Mouse (Mus musculus) lung, embryonic 15.5 days (tissue): Measurements from ENCODE around the gene S100a14. TPM values are rescaled to one million over a fixed set of nuclear protein-coding genes. Genes with fewer than 3 reads are reported as not detected.

ENCODE experiments used
- ATAC-seq: fragments of 200-750 bp; cut with Nextera tagmentation; 2 replicates; pipeline ENCODE4 v1.8.0; 2017; ENCODE audit warnings: moderate number of reproducible peaks, borderline replicate concordance; ENCODE audit not compliant: low FRiP score, low TSS enrichment; ENCODE audit errors: extremely low read depth
- H3K27ac ChIP-seq: fragments of 300-500 bp; sonication (generic); 2 replicates; pipeline ENCODE4 v1.5.1; 2015; ENCODE audit warnings: moderate library complexity, mild to moderate bottlenecking, inconsistent platforms
- H3K27me3 ChIP-seq: fragments of 300-500 bp; sonication (generic); 2 replicates; pipeline ENCODE4 v1.6.1; 2015; ENCODE audit warnings: inconsistent platforms
- H3K36me3 ChIP-seq: fragments of 300-500 bp; sonication (generic); 2 replicates; pipeline ENCODE4 v1.6.1; 2015; ENCODE audit warnings: inconsistent platforms
- H3K4me1 ChIP-seq: fragments of 300-500 bp; sonication (generic); 2 replicates; pipeline ENCODE4 v1.6.1; 2015; ENCODE audit warnings: inconsistent platforms
- H3K4me2 ChIP-seq: fragments of 300-500 bp; sonication (generic); 2 replicates; pipeline ENCODE4 v1.6.1; 2015; ENCODE audit warnings: inconsistent platforms, mild to moderate bottlenecking, moderate library complexity
- H3K4me3 ChIP-seq: fragments of 300-500 bp; sonication (generic); 2 replicates; pipeline ENCODE4 v1.5.1; 2015; ENCODE audit warnings: mild to moderate bottlenecking, inconsistent platforms
- H3K9ac ChIP-seq: fragments of 300-500 bp; sonication (generic); 2 replicates; pipeline ENCODE4 v1.6.1; 2015; ENCODE audit warnings: inconsistent platforms
- H3K9me3 ChIP-seq: fragments of 300-500 bp; sonication (generic); 2 replicates; pipeline ENCODE4 v1.6.1; 2016; ENCODE audit warnings: inconsistent platforms
- WGBS: fragments of 180-500 bp; shearing (Covaris S2); methylation state at CpG from one replicate; pipeline ENCODE4 v1.1.7; 2015; 5-methylcytosine and 5-hydroxymethylcytosine counted together
- polyA plus RNA-seq: library from polyadenylated mRNA; unstranded; fragments of >200 nt; fragmentation: Nextera tagmentation; extraction: Ambion mirVana; gene quantifications from 2 replicates; pipeline ENCODE4 v1.2.1, GENCODE M21; 2015

Gene S100a14
- polyA plus RNA-seq, 1 experiment from 2014 or later, result 12.6 TPM

DNA sequence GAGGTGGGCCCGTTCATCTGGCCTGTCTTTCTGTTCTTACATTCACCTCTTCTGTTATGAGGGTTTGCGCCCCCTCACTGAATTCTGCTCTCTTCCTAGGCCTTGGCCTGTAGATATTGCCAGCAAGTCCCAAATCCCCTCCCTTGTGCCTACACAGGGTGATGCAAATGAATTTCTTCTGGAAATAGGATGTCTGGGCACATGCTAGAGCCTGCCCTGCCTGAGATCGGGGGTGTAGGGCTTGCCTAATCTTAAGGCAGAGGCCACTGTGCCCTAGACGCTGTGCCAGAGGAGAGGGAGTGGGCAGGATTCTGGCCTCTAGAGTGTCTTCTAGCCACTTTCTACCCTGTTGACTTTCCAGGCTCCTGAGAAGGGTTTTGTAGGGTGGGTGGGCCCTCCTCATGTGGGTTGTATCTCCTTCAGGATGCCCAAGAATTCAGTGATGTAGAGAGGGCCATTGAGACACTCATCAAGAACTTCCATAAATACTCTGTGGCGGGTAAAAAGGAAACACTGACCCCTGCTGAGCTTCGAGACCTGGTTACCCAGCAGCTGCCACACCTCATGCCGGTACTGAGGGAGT lies 726 bp downstream of the S100a14 start:
- Histone ChIP-seq H3K27ac (no peak overlapping the region), H3K9me3 (no peaks in the 10 kb centered on the region), H3K9ac (no peak overlapping the region), H3K36me3 (no peaks in the 10 kb centered on the region), H3K4me1 (peaks cover 15% of the 10 kb centered on the region), H3K4me3 (no peak overlapping the region), H3K27me3 (no peaks in the 10 kb centered on the region), H3K4me2 (peak overlapping the region; percentile 14; the same call in 1 of the 2 replicates)
- no peak for ATAC-seq
- 75% methylated on average over 7 of the region's 7 CpGs for WGBS

DNA sequence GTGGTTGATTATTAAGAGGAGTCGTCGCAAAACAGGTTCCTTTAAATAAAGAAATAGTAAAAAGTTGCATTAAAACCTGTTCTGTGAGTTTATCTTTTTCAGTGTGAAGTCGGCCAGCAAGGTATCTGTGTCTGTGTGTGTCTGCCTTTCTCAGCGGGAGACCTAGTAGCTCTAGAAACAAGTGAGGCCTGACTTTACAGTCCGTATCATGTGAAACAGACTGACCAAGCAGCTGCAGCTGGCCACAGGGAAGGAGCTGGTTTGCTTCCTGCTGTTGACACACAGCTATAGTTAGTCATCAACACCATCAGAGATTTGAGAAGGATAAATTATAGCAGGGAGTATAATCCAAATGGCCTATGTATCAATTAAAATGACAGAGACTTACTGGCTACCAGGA lies 5.1 kb downstream of the S100a14 start:
- no peaks in the 10 kb centered on the region for H3K9me3 ChIP-seq
- no peaks in the 10 kb centered on the region for H3K36me3 ChIP-seq
- H3K9ac ChIP-seq, result no peak overlapping the region
- ATAC-seq, result no peak
- no peak overlapping the region for H3K4me2 ChIP-seq
- WGBS, result 59% methylated on average over 5 of the region's 5 CpGs
- peaks cover 2% of the 10 kb centered on the region; the same call in 1 of the 2 replicates for H3K4me1 ChIP-seq
- H3K4me3 ChIP-seq, result no peak overlapping the region
- no peak overlapping the region for H3K27ac ChIP-seq
- no peaks in the 10 kb centered on the region for H3K27me3 ChIP-seq

DNA sequence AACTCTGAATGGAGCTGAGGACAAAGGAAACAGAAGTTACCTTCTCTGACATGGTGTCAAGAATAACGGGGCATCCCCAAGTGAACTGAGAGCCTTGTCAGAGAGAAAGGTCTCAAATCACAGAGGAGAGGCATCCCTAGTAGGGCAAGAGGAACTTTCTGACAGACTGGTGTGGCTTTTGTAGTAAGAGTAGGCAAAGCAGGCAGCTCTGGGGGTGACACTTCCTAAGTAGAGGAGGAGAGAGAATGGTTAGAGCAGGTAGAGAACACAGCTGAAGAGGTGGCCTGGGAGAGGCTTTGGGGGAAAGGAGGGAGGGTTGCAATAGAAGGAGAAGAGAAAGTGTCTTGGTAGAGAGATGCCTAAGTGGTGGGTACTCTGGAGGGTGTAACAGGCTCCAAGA lies 8.8 kb downstream of the S100a14 start:
- WGBS, result 63% methylated on average over 1 of the region's 1 CpGs
- no peak overlapping the region for H3K9ac ChIP-seq
- ATAC-seq, result no peak

DNA sequence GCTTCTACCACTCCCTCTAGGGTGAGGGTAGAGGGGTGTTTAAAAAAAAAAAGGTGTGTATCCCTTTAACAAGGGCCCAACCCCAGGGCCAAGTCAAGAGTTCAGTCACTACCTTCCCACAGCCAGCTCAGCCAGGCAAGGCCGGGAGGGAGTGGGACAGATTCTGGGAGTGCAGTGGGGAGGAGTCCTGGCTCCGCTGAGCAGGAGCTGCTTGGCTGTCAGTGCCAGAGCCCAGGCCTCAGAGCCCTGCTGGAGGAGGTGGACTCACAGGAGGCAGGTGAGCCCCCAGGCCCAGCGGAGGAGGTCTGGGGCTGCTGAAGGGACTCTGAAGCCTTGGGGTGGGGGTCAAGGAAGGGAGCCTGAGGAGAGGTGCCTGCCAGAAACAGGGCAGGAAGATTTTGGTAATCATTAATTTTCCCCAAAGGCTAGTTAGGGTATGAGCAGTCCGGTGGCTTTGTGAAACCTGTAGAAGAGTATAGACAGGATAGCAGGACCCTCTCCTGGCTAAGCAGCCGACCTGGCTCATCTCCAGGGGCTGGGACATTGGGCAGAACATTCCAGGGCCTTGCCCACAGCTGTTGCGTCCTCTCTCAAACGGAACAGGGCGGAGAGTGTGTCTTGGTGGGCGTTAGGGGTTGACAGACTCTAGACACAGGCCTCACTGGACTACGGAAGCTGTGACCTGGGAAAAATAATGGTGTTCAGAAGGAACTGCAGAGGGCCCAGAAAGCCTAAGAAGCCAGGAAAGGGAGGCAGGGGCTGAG lies 10.7 kb downstream of the S100a14 start, which contains the start of gene S100a16:
Gene S100a16 (plus strand): TSS at position 114 of the 764 bp plus-strand sequence.
- peak within 1 kb of the TSS; percentile 16; the same call in 1 of the 2 replicates for H3K9ac ChIP-seq
- peak; percentile 87 for ATAC-seq

More for the DNA sequence above, 8.8 kb downstream of the S100a14 start:
- H3K36me3 ChIP-seq, result no peaks in the 10 kb centered on the region
- 0 out of 2 replicates have a peak, but pooled peaks cover 9% of the 10 kb centered on the region for H3K4me1 ChIP-seq
- no peak overlapping the region for H3K4me3 ChIP-seq
- H3K9me3 ChIP-seq, result no peaks in the 10 kb centered on the region
- no peak overlapping the region for H3K27ac ChIP-seq
- H3K4me2 ChIP-seq, result no peak overlapping the region
- H3K27me3 ChIP-seq, result no peaks in the 10 kb centered on the region

DNA sequence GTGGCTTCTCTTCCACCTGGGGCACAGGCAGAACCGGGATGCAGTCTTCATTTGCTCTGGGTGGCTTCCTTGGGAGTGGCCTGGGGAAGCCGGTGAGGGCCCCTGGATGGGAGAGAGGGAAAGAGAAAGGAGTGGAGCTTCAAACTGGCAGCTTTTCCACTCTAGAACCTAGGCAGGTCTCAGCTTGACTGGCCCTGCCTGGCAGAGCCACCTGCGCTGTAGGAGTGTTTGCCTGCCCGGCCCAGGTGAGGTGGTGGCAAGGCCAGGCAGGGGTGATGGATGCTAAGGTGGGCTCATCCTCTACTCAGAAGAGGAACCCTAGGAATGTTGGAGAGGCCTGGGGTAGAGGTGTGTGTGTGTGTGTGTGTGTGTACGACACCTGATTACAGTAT lies 11.2 kb downstream of the S100a14 start:
- peak overlapping the region; percentile 20 for H3K4me3 ChIP-seq
- WGBS, result 60% methylated on average over 5 of the region's 5 CpGs

More for the DNA sequence above, 10.7 kb downstream of the S100a14 start, which contains the start of gene S100a16:
- WGBS, result 30% methylated on average over 10 of the region's 10 CpGs
- Histone ChIP-seq H3K36me3 (no peaks in the 10 kb centered on the region), H3K4me3 (peak within 1 kb of the TSS; percentile 20), H3K4me2 (peak within 1 kb of the TSS; percentile 47), H3K4me1 (0 out of 2 replicates have a peak, but pooled peaks cover 9% of the 10 kb centered on the region), H3K9me3 (no peaks in the 10 kb centered on the region), H3K27ac (peak within 1 kb of the TSS; percentile 61; the same call in 1 of the 2 replicates), H3K27me3 (no peaks in the 10 kb centered on the region)

DNA sequence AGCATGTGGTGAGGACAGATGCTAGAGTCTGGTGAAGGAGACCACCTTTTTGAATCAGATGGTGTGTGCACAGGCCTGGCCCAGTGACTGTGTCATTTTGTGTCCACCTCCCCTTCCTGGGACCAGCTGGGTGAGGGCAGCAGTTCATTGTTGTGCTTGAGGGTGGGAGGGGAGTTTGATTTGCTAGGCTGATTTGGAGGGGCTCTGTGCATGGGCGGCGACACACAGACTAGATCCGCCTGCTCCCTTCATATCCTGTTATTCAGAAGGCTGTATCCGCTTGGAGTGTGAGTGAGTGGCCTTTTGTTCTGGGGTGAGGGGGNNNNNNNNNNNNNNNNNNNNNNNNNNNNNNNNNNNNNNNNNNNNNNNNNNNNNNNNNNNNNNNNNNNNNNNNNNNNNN lies 14.2 kb downstream of the S100a14 start:
- no peak for ATAC-seq
- peak overlapping the region; percentile 41; the same call in 1 of the 2 replicates for H3K27ac ChIP-seq
- WGBS, result 54% methylated on average over 4 of the region's 4 CpGs

More for the DNA sequence above, 11.2 kb downstream of the S100a14 start:
- Histone ChIP-seq H3K27me3 (no peaks in the 10 kb centered on the region), H3K4me2 (peak overlapping the region; percentile 47), H3K9ac (0 out of 2 replicates have a peak overlapping the region, but pooled peaks have one; percentile 16), H3K9me3 (no peaks in the 10 kb centered on the region), H3K4me1 (0 out of 2 replicates have a peak, but pooled peaks cover 9% of the 10 kb centered on the region), H3K27ac (peak overlapping the region; percentile 61; the same call in 1 of the 2 replicates), H3K36me3 (no peaks in the 10 kb centered on the region)
- ATAC-seq, result no peak

DNA sequence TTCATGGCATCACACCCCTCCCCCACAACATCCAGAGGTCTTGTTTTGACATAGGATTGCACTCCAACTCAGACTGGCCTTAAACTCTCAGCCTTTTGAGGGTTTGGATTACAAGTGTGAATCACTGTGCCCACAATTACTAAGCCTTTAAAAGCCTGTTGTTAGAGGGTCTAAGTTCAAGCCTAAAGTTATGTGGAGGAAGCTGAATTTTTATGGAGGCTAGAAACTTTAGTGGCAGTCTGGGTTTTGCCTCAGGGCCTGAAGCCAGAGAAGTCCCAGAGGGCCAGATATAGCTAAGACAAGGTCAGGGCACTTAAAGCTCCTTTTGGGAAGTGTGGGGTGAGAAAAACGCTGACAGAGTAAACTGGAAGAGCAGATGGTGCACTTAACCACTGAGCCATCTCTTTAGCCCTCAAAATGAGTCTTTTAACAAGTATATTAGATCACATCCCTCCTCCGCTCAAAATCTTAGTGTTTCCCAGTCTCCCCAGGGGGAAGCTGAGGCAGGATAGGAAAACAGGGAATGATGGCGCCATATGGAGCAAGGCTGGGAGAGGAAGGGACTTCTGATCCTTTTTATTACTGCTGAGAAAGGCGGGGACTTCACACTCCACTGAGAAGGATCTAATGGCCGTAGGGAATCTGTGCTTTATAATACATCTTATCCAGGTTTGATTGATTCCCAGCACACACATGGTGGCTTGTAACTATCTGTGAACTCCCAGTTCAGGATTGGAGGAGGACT lies 23.2 kb downstream of the S100a14 start:
- H3K27me3 ChIP-seq, result no peaks in the 10 kb centered on the region
- no peak overlapping the region for H3K27ac ChIP-seq
- no peak overlapping the region for H3K9ac ChIP-seq
- H3K9me3 ChIP-seq, result no peaks in the 10 kb centered on the region
- H3K4me2 ChIP-seq, result no peak overlapping the region
- H3K4me3 ChIP-seq, result no peak overlapping the region
- no peaks in the 10 kb centered on the region for H3K4me1 ChIP-seq
- WGBS, result 55% methylated on average over 5 of the region's 5 CpGs
- no peaks in the 10 kb centered on the region for H3K36me3 ChIP-seq
- ATAC-seq, result no peak

More for the DNA sequence above, 14.2 kb downstream of the S100a14 start:
- Histone ChIP-seq H3K9me3 (no peaks in the 10 kb centered on the region), H3K4me1 (0 out of 2 replicates have a peak, but pooled peaks cover 9% of the 10 kb centered on the region), H3K27me3 (no peaks in the 10 kb centered on the region), H3K36me3 (no peaks in the 10 kb centered on the region), H3K4me3 (peak overlapping the region; percentile 20), H3K4me2 (peak overlapping the region; percentile 37), H3K9ac (no peak overlapping the region)

DNA sequence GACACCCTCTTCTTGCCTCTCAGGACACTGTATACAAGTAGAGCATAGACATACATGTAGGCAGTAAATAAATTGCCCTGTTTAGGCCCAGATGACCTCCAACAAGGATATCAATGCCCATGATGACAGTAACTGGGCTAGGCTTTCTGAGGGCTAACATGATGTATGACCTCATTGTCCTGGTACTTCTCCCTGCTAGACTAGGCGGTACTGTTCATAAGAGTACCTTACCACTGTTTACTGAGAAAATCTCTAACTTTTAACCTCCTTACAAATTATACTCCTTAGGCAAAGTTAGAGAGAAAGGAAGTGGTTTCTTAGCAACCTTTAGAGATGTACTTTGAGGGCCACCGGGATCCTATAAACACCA lies 23.8 kb downstream of the S100a14 start:
- 72% methylated on average over 2 of the region's 2 CpGs for WGBS
- Histone ChIP-seq H3K27ac (no peak overlapping the region), H3K9ac (no peak overlapping the region), H3K36me3 (no peaks in the 10 kb centered on the region), H3K9me3 (no peaks in the 10 kb centered on the region), H3K27me3 (no peaks in the 10 kb centered on the region), H3K4me1 (no peaks in the 10 kb centered on the region), H3K4me2 (no peak overlapping the region), H3K4me3 (no peak overlapping the region)
- no peak for ATAC-seq

DNA sequence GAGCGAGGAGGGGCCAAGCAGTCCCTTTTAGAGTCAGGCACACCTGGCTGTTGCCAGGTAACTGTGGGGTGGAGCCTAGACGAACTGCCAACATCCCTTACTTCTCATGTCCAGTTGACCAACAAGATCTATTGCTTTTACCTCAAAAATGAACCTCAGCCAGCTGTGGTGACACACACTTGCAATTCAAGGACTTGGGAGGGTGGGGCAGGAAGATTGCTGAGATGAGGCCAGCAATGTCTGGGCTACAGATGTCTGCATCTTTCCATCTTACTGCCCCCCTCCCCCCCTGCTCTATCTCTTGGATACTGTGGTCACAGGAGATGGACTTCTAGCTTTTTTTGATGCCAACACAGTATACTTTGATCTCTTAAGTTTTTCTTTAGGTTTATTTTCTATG lies 25.6 kb downstream of the S100a14 start:
- ATAC-seq, result no peak
- Histone ChIP-seq H3K4me1 (no peaks in the 10 kb centered on the region), H3K36me3 (no peaks in the 10 kb centered on the region), H3K9me3 (no peaks in the 10 kb centered on the region), H3K9ac (no peak overlapping the region), H3K4me2 (no peak overlapping the region), H3K27ac (no peak overlapping the region), H3K4me3 (no peak overlapping the region), H3K27me3 (no peaks in the 10 kb centered on the region)
- 63% methylated on average over 2 of the region's 2 CpGs for WGBS

DNA sequence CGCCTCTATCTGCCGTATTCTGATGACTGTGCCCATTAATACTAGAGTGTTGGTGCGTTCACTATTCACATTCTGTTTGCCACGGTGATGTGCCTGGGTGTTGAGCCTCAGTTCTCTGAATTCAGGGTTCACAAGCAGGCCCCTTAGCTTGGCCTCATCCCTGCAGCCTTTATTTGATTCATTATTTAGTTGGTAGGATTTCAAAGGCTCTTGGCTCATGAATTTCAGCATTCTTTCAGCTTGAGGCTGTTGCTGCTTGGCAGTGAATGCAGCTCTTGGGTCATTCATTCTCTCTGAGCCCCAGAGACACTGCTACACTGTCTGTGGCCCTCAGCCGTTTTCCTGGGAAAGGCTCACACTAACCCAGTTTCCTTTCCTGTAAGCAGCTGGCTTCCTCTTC lies 29.3 kb downstream of the S100a14 start:
- no peaks in the 10 kb centered on the region for H3K36me3 ChIP-seq
- no peak overlapping the region for H3K4me3 ChIP-seq
- no peak overlapping the region for H3K27ac ChIP-seq
- H3K9me3 ChIP-seq, result no peaks in the 10 kb centered on the region
- H3K27me3 ChIP-seq, result no peaks in the 10 kb centered on the region
- no peak for ATAC-seq
- 67% methylated on average over 5 of the region's 5 CpGs for WGBS
- no peak overlapping the region for H3K4me2 ChIP-seq
- H3K4me1 ChIP-seq, result no peaks in the 10 kb centered on the region
- H3K9ac ChIP-seq, result no peak overlapping the region

DNA sequence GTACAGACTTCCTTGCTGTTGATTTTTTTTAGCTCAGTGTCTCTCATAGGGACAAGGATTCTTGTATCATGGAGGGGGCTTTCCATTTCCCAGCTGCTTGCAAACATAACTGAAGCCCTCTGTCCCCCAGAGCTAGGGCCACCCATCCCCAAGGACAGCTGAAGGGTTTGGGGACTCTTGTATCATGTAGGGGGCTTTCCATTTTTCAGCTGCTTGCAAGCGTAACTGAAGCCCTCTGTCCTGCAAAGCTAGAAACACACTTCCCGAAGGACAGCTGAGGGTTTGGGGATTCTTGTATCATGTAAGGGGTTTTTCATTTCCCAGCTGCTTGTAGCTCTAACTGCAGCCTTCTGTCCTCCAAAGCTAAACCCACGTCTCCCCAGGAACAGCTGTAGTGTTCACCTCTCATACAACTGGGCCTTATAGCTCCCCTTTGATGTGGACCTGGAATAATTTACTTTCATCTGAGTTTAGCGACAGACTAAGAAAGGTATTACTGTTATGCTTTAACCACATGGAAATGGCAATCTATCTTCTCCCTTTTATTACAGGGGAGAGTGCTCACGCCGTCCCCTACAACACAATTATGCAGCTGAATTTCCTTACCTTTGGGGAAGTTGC lies 33.5 kb downstream of the S100a14 start, which contains the start of gene S100a3:
Gene S100a3 (plus strand): TSS at position 571 of the 621 bp plus-strand sequence.
- Histone ChIP-seq H3K27me3 (no peaks in the 10 kb centered on the region), H3K27ac (no peak within 1 kb of the TSS), H3K36me3 (no peaks in the 10 kb centered on the region), H3K4me1 (no peaks in the 10 kb centered on the region), H3K4me3 (no peak within 1 kb of the TSS), H3K9ac (no peak within 1 kb of the TSS), H3K9me3 (no peaks in the 10 kb centered on the region), H3K4me2 (no peak within 1 kb of the TSS)
- ATAC-seq, result no peak
- 74% methylated on average over 6 of the region's 6 CpGs for WGBS
